Mouse (Mus musculus) Patski (cell line): ENCODE data around the gene Vsir. TPM values are rescaled to one million over a fixed set of nuclear protein-coding genes. Genes with fewer than 3 reads are reported as not detected.

Experiments
- ATAC-seq: fragments of 100-300 bp; one replicate; pipeline ENCODE4 v1.8.0; 2021
- CTCF ChIA-PET: fragments of 350-600 bp; sonication (Branson Sonifier 250); formaldehyde crosslinking; loops from one replicate; lab custom pipeline; 2022; ENCODE audit warnings: inconsistent platforms; lab: Charles Lee
- POLR2A ChIA-PET: fragments of 350-600 bp; sonication (Branson Sonifier 250); formaldehyde crosslinking; loops from one replicate; lab custom pipeline; 2022; ENCODE audit warnings: antibody characterized with exemption, inconsistent platforms; lab: Charles Lee
- DNase-seq: peaks from one replicate; pipeline ENCODE4 v3.0.0-alpha.2; 2011; ENCODE audit warnings: low read depth, low spot score
- H3K27me3 ChIP-seq: fragments of 371-371 bp; one replicate; pipeline ENCODE4 v1.5.1; 2021
- CTCF ChIP-seq: fragments of 100-300 bp; IDR thresholded peaks from one replicate; pipeline ENCODE4 v1.5.1; 2021
- in situ Hi-C: fragments of 300-500 bp; cut with MboI; formaldehyde crosslinking; loops from 3 replicates; pipeline ENCODE4 v1.11.1; 2018; ENCODE audit warnings: low pct_unique_long_range_greater_than_20kb, mixed read lengths
- polyA plus RNA-seq: library from polyadenylated mRNA; unstranded; gene quantifications from one replicate; pipeline ENCODE4 v1.2.3, GENCODE M21; 2021

The Vsir gene
- polyA plus RNA-seq, 1 experiment from 2014 or later: 2.7 TPM

- H3K27me3 ChIP-seq: no peaks in the 10 kb centered on the region
- POLR2A ChIA-PET: no interaction called here
- ATAC-seq (no peak), DNase-seq (no peak)
- in situ Hi-C loops: no loop called here
- TF ChIP-seq CTCF: no peak
- CTCF ChIA-PET: no interaction called here
Measured at GRCm38 (mm10) chr10:60381142-60381925, 34.7 kb downstream of the Vsir start.

GRCm38 (mm10) chr10:60388332-60388731 lies 41.7 kb downstream of the Vsir start:
- TF ChIP-seq CTCF: no peak
- no peaks in the 10 kb centered on the region for H3K27me3 ChIP-seq
- ATAC-seq: no peak
- POLR2A ChIA-PET: no interaction called here
- DNase-seq: no peak
- CTCF ChIA-PET: no interaction called here
- in situ Hi-C loops: no loop called here

- TF ChIP-seq CTCF: no peak
- POLR2A ChIA-PET: interaction anchor here (0.6 kb wide), 1 partner anchor 329 kb away, joined by 3 read pairs; no protein-coding TSS in a partner anchor
- DNase-seq: no peak
- CTCF ChIA-PET: no interaction called here
- in situ Hi-C loops: no loop called here
- no peaks in the 10 kb centered on the region for H3K27me3 ChIP-seq
- no peak for ATAC-seq
Measured at GRCm38 (mm10) chr10:60389447-60389865, 42.8 kb downstream of the Vsir start.

GRCm38 (mm10) chr10:60390177-60390903 lies 43.7 kb downstream of the Vsir start:
- ATAC-seq: no peak
- no peak for TF ChIP-seq CTCF
- POLR2A ChIA-PET: no interaction called here
- no peaks in the 10 kb centered on the region for H3K27me3 ChIP-seq
- DNase-seq: no peak
- in situ Hi-C loops: loop anchor here (5.0 kb wide), 1 partner anchor 33 kb away; no protein-coding TSS in a partner anchor
- CTCF ChIA-PET: no interaction called here

GRCm38 (mm10) chr10:60390904-60391420 lies 44.3 kb downstream of the Vsir start:
- ChIA-PET CTCF (no interaction called here), POLR2A (no interaction called here)
- in situ Hi-C loops: loop anchor here (5.0 kb wide), 1 partner anchor 34 kb away; no protein-coding TSS in a partner anchor
- ATAC-seq (no peak), DNase-seq (no peak)
- TF ChIP-seq CTCF: no peak
- H3K27me3 ChIP-seq: no peaks in the 10 kb centered on the region

GRCm38 (mm10) chr10:60391661-60392060 lies 45.0 kb downstream of the Vsir start:
- in situ Hi-C loops: loop anchor here (5.0 kb wide), 1 partner anchor 34 kb away; no protein-coding TSS in a partner anchor
- no peak for DNase-seq
- POLR2A ChIA-PET: no interaction called here
- H3K27me3 ChIP-seq: no peaks in the 10 kb centered on the region
- CTCF ChIA-PET: interaction anchor here (1.0 kb wide), 1 partner anchor 87 kb away, joined by 3 read pairs; no protein-coding TSS in a partner anchor
- TF ChIP-seq CTCF: no peak
- ATAC-seq: no peak

DNA sequence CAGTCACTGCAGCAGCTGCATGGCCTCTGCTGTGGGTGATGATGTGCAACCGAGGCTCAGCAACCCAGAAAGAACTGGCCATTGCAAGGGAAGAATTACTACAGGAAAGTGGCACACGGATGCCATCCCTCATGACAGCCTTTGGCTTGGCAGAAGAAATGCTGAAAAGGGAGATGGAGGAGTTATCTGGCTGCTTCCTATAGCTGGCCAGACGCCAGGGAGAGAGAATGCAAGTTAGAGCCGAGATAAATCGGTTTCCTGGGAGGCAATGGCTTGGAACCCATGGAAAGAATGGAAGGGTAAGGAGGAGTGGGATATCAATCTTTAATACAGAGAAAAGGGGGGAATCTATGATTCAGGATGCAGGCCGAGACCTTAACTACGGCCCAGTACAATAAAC lies 48.3 kb downstream of the Vsir start:
- in situ Hi-C loops: loop anchor here (5.0 kb wide), 1 partner anchor 38 kb away; no protein-coding TSS in a partner anchor
- TF ChIP-seq CTCF: no peak
- ATAC-seq: no peak
- no peak for DNase-seq
- ChIA-PET CTCF (interaction anchor here (1.6 kb wide), 2 partner anchors 11 to 13 kb away, joined by 5 read pairs; no protein-coding TSS in a partner anchor), POLR2A (no interaction called here)
- H3K27me3 ChIP-seq: no peaks in the 10 kb centered on the region

DNA sequence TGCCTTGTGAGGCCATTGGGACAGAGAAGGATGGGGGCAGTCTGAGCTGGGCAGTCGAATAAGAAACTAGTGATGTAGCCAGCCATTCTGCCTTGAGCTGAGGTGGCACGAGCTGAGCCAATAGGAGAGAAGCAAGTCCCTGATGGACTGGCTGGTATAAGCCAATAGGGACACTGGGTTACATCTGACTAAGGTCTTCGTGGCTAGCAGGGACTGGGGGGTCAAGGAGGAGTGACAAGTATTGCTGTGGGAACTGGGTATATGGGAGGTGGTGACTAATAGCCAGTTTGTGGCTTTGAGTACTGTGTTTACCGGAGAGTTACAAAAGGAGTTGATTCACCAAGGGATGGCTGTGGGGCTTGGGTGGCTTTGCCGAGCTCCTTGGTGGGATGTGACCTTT lies 49.0 kb downstream of the Vsir start:
- TF ChIP-seq CTCF: no peak
- ATAC-seq: peak; percentile 79
- no peaks in the 10 kb centered on the region for H3K27me3 ChIP-seq
- CTCF ChIA-PET: interaction anchor here (1.6 kb wide), 2 partner anchors 10 to 12 kb away, joined by 5 read pairs; no protein-coding TSS in a partner anchor
- peak; percentile 68 for DNase-seq
- in situ Hi-C loops: no loop called here
- POLR2A ChIA-PET: no interaction called here

GRCm38 (mm10) chr10:60398051-60398814 lies 51.6 kb downstream of the Vsir start:
- peaks cover 6% of the 10 kb centered on the region for H3K27me3 ChIP-seq
- no peak for TF ChIP-seq CTCF
- CTCF ChIA-PET: interaction anchor here (1.6 kb wide), 1 partner anchor 93 kb away, joined by 4 read pairs; no protein-coding TSS in a partner anchor
- no peak for DNase-seq
- ATAC-seq: no peak
- POLR2A ChIA-PET: no interaction called here
- in situ Hi-C loops: no loop called here

- ChIA-PET CTCF (no interaction called here), POLR2A (no interaction called here)
- DNase-seq (no peak), ATAC-seq (no peak)
- TF ChIP-seq CTCF: no peak
- in situ Hi-C loops: no loop called here
- H3K27me3 ChIP-seq: peaks cover 6% of the 10 kb centered on the region
Measured at GRCm38 (mm10) chr10:60399449-60399848, 52.8 kb downstream of the Vsir start, which contains the start of gene Gm17455. Gm17455 (plus strand) TSS chr10:60399726.
